Mouse (Mus musculus) Patski (cell line): ENCODE measurements at regions not wholly inside any gene's neighbourhood (a gene's known extent, or its start where the extent isn't known, plus 50 kb on each side); places are given as distances from the start of the nearest gene placed in this dataset.

Experiments
- ATAC-seq: fragments of 100-300 bp; one replicate; pipeline ENCODE4 v1.8.0; 2021
- CTCF ChIA-PET: fragments of 350-600 bp; sonication (Branson Sonifier 250); formaldehyde crosslinking; loops from one replicate; lab custom pipeline; 2022; ENCODE audit warnings: inconsistent platforms; lab: Charles Lee
- POLR2A ChIA-PET: fragments of 350-600 bp; sonication (Branson Sonifier 250); formaldehyde crosslinking; loops from one replicate; lab custom pipeline; 2022; ENCODE audit warnings: antibody characterized with exemption, inconsistent platforms; lab: Charles Lee
- DNase-seq: peaks from one replicate; pipeline ENCODE4 v3.0.0-alpha.2; 2011; ENCODE audit warnings: low read depth, low spot score
- H3K27me3 ChIP-seq: fragments of 371-371 bp; one replicate; pipeline ENCODE4 v1.5.1; 2021
- CTCF ChIP-seq: fragments of 100-300 bp; IDR thresholded peaks from one replicate; pipeline ENCODE4 v1.5.1; 2021
- in situ Hi-C: fragments of 300-500 bp; cut with MboI; formaldehyde crosslinking; loops from 3 replicates; pipeline ENCODE4 v1.11.1; 2018; ENCODE audit warnings: low pct_unique_long_range_greater_than_20kb, mixed read lengths

DNA sequence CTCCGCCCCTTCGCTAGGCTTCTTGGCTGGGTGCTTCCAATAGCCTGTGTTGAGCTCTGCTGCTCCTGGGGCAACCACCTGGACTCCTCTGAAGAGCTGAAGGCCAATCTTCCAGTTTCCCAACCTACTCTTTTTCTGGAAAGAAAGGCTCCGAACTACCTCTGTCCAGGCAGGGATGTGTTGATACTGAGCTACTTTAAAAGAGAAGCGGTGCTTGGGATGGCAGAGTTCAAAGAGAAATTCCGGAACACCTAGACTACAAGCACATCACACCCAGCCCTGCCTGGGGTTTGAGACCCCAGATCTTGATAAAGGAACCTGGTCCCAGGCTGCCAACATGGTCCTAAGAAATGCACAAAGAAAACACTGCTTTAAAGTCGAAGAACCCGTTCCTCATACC is 315.7 kb downstream of the Parp8 start:
- in situ Hi-C loops, result loop anchor here (5.0 to 25.0 kb wide), 4 partner anchors 1247 to 1725 kb away; partner anchors contain the start of genes Gm49395 and Itga1
- TF ChIP-seq CTCF, result no peak

DNA sequence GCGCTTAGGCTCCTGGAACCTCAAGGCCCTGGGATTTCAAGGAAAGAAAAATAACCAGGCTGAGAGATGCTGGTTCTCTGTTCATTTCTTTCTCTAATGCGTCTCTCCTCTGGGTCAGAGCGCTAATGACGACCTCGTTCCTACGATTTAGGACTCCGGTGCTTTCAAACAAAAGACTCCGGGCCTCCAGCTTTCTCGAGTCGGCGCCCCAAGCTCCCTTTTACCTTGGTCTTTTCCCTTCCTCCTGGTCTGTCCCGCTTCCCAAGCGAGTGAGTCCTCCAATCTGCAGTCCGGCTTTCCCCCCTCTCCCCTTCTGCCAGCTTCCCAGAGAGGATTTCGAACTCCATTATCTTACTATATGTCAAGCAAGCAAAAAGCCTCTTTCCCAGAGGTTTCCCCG is 316.5 kb downstream of the Parp8 start:
- no peak for DNase-seq
- CTCF ChIA-PET, result no interaction called here
- H3K27me3 ChIP-seq, result peaks cover 70% of the 10 kb centered on the region
- in situ Hi-C loops, result loop anchor here (5.0 to 25.0 kb wide), 3 partner anchors 1247 to 1597 kb away; partner anchors contain the start of genes Gm49395 and Itga1
- TF ChIP-seq CTCF, result no peak
- POLR2A ChIA-PET, result interaction anchor here (0.5 kb wide), 1 partner anchor 93 kb away, joined by 3 read pairs; no protein-coding TSS in a partner anchor
- no peak for ATAC-seq

More for the DNA sequence above, 315.7 kb downstream of the Parp8 start:
- H3K27me3 ChIP-seq, result peaks cover 72% of the 10 kb centered on the region
- ChIA-PET CTCF (no interaction called here), POLR2A (no interaction called here)
- no peak for DNase-seq
- ATAC-seq, result no peak

DNA sequence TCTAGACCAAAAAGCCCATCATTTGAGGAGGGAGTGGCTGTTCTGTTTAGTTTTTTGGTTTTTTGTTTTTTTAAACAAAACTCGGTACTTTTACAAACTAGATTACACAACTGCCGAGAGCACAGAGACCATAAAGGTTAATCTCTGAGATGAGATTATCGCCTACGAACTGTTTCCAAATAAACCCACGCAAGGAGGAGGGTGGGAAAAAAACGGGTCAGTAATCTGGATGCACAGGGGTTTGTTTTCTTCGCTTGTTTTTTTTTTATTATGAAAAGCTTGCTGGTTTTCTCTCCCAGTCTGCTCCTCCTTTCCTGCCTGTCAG is 316.9 kb downstream of the Parp8 start:
- no peak for DNase-seq
- POLR2A ChIA-PET, result interaction anchor here (0.5 kb wide), 1 partner anchor 92 kb away, joined by 3 read pairs; no protein-coding TSS in a partner anchor
- CTCF ChIA-PET, result no interaction called here
- in situ Hi-C loops, result loop anchor here (5.0 to 25.0 kb wide), 3 partner anchors 1246 to 1596 kb away; partner anchors contain the start of genes Gm49395 and Itga1
- ATAC-seq, result no peak
- H3K27me3 ChIP-seq, result peaks cover 72% of the 10 kb centered on the region
- TF ChIP-seq CTCF, result no peak

DNA sequence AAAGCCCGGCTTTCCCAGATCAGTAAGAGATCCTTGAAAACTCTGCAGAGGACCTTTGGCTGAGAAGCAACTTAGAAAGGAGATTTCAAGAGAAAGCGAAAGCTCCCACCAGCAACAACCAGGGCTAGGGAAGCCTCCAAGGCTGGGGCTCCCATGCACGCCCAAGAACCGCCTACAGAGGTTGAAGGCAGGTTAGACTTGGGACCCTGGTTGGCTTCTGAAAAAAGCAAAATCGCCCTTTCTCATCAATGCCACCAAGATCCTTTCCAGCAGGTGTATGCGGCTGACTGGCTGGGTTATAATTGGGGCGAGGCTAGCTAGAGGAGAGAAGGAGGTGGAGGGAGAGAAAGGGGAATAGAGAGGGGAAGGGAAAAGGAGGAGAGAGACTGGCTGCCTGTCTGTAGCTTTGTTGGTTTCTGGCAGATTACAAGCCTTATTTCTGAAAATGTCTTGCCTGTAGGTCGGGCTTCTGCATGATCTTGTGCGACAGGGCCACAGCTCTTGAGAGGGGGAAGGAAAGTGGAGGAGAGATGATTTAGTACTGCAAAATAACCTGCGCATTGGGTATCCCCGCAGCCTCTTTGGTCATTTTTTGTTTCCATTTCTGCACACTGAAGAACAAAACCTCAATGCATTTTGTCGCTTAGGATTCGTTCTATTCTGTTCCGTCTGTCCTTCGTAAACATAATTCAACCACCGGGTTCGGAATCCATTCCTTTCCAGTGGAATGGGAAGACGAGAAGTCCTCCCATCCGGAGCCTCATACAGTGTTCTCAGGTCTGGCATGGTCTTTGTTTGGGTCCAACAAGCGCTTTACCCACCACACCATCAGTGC is 317.5 kb downstream of the Parp8 start:
- TF ChIP-seq CTCF, result no peak
- POLR2A ChIA-PET, result no interaction called here
- no peak for DNase-seq
- no peak for ATAC-seq
- in situ Hi-C loops, result loop anchor here (5.0 to 25.0 kb wide), 3 partner anchors 1246 to 1596 kb away; partner anchors contain the start of genes Gm49395 and Itga1
- H3K27me3 ChIP-seq, result peaks cover 72% of the 10 kb centered on the region
- CTCF ChIA-PET, result no interaction called here

DNA sequence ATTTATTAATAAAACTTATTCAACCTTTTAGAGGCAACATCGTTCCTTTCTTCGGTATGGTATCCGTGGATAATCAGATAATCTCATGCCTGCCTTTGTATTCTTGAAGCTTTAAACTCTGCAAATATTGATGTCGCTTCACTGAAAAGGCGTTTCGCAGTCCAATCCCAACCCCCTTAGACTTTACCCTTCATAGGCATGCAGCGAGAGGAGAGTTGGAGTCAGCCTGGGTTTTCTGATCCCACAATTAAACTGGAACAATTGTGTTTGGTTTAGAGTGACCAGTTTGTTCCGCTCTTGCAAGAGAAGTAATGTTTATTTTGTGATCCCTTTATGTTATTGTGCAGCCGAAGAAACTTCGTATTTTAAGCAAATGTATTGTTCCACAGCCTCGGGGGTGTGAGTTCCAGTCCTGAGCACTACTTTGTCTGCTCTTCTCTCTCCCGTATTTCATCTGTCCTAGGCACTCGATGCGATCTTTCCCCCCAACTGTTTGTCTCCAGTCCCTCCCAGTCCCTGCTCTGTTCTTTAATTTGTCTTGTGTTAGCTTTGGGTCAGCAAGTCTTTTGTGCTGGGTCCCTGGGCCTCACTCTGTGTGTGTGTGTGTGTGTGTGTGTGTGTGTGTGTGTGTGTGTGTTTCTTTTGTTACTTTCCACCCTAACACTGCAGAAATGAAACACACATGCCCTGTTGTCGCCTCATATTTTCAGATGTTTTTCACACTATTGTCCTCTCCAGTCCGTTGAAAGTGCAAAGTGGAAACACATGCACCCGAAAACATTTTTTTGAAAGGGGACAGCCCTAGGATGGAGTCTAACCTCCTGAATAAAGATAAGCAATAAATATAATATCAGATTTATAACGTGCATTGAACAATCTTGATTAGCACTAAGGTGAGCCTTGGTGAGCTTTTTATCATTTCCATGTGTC is 318.7 kb downstream of the Parp8 start:
- no peak for DNase-seq
- POLR2A ChIA-PET, result no interaction called here
- H3K27me3 ChIP-seq, result peaks cover 70% of the 10 kb centered on the region

DNA sequence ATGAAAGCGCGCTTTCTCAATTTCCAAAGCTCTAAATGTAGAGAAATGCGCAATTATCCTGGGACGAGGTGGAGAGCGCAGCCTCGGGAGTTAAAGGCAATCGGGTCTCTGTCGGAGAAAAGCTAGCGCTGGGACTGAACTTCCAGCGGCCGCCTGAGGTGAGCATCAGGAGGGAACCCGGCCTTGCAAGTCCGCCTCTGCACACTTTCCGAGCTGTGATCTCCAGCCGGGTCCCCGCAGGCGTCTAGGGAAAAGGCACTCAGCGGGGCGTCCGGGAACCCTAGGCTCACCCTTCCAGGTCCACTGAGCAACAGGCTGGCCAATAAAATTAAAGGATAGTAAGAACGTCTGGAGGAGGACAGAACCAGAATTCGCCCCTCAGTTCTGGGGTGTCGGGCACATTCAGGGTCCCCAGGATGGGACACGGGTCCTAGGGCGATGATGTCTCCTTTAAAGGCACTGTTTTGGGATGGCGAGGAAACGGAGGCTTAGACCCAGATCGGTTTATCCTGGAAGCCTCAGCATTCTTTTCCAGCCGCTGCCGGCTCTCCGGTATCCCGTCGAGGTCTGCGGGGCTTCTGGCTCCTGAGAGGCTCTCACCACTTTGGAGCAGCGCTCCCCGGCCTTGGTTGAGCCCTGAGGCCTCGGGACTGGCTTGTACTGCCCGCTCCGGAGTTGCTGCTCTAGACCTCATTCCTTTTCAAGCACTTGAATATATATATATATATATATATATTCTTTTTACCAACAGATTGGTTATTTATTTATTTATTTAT is 319.5 kb downstream of the Parp8 start:
- ChIA-PET POLR2A (no interaction called here), CTCF (no interaction called here)
- DNase-seq (no peak), ATAC-seq (no peak)
- H3K27me3 ChIP-seq, result peaks cover 70% of the 10 kb centered on the region
- TF ChIP-seq CTCF, result no peak
- in situ Hi-C loops, result loop anchor here (5.0 to 25.0 kb wide), 3 partner anchors 1243 to 1593 kb away; partner anchors contain the start of genes Gm49395 and Itga1

More for the DNA sequence above, 318.7 kb downstream of the Parp8 start:
- in situ Hi-C loops, result loop anchor here (5.0 to 25.0 kb wide), 3 partner anchors 1244 to 1594 kb away; partner anchors contain the start of genes Gm49395 and Itga1
- no peak for ATAC-seq
- TF ChIP-seq CTCF, result no peak
- CTCF ChIA-PET, result no interaction called here

DNA sequence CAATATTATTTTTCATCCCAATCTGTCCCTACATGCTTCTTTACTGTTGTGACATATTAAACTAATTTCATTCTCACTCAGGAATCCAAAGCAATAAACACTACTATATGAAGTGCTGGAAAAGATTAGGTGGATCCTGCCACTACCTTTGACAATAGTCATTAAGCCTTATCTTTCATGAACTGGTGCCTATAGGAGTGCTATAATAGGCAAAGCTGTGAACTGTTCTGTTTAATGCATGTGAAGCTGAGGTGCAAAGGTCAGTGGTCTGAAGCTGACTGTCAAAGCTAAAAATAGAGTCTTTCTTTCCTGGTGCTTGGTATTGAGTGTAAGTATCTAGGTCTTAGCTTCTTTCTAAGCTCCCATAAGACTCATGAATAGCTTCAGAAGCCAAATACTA is 336.6 kb downstream of the Parp8 start:
- ChIA-PET POLR2A (interaction anchor here (0.7 kb wide), 1 partner anchor 1706 kb away, joined by 3 read pairs; no protein-coding TSS in a partner anchor), CTCF (interaction anchor here (2.4 kb wide), 1 partner anchor 13 kb away, joined by 5 read pairs; no protein-coding TSS in a partner anchor)
- in situ Hi-C loops, result no loop called here
- ATAC-seq (no peak), DNase-seq (no peak)
- TF ChIP-seq CTCF, result no peak
- peaks cover 18% of the 10 kb centered on the region for H3K27me3 ChIP-seq
